Mouse (Mus musculus) embryo, embryonic 10.5 days (tissue): ENCODE results near the gene Elfn1.

Experiments
- DNase-seq: peaks from one replicate; pipeline ENCODE4 v3.0.0-alpha.2; 2015; ENCODE audit warnings: low spot score

Gene Elfn1

GRCm38 (mm10) chr5:140023941-140024500, 116.3 kb downstream of the Elfn1 start:
- DNase-seq, result peak; percentile 39
